Mouse (Mus musculus) left cerebral cortex, postnatal 14 days (tissue): ENCODE data around the gene Atad5. TPM values are rescaled to one million over a fixed set of nuclear protein-coding genes. Genes with fewer than 3 reads are reported as not detected.
"Not testable (repeated sequence)": the region's sequence is repeated elsewhere in the genome, so short reads cannot be mapped to it uniquely, and the experiment has no call there.

Experiments
- DNase-seq, 2 experiments: peaks; one replicate each; pipeline ENCODE4 v3.0.0; 2021 to 2022; ENCODE audit warnings: low spot score in 2 of 2, mixed read lengths in 1 of 2
- intact Hi-C: fragments of 180-260 bp; cut with DNase I; formaldehyde crosslinking; loops from one replicate; pipeline ENCODE4 v1.15.1; 2025
- total RNA-seq, 2 experiments: library from RNA; stranded (reverse); gene quantifications; 2 replicates each; pipeline ENCODE4 v1.2.3; 2021

Atad5 gene
- total RNA-seq, 2 experiments from 2014 or later = 3.0 to 3.9 TPM

- intact Hi-C loops = no loop called here
- no peak for DNase-seq
Observed at GRCm38 (mm10) chr11:80170351-80170750, 81.2 kb downstream of the Atad5 start.

- intact Hi-C loops = no loop called here
- no peak for DNase-seq
Observed at GRCm38 (mm10) chr11:80171884-80172283, 82.7 kb downstream of the Atad5 start.

- intact Hi-C loops = no loop called here
- no peak for DNase-seq
Observed at GRCm38 (mm10) chr11:80173963-80174670, 84.9 kb downstream of the Atad5 start.

- DNase-seq = peak in 1 of 2 experiments; percentile 25
- intact Hi-C loops = no loop called here
Observed at GRCm38 (mm10) chr11:80176911-80177895, 88.0 kb downstream of the Atad5 start.

- intact Hi-C loops = no loop called here
- no peak for DNase-seq
Observed at GRCm38 (mm10) chr11:80178316-80178715, 89.1 kb downstream of the Atad5 start.

GRCm38 (mm10) chr11:80181021-80181749 lies 92.0 kb downstream of the Atad5 start:
- intact Hi-C loops = no loop called here
- no peak for DNase-seq

GRCm38 (mm10) chr11:80183054-80183704 lies 94.0 kb downstream of the Atad5 start:
- DNase-seq, intact Hi-C loops: not testable (repeated sequence)

GRCm38 (mm10) chr11:80183705-80184255 lies 94.6 kb downstream of the Atad5 start, which contains the start of gene Rnf135:
Rnf135 (plus strand) TSS chr11:80183851.
- peak; percentile 79 to 80 for DNase-seq
- intact Hi-C loops = no loop called here

GRCm38 (mm10) chr11:80184531-80185071 lies 95.4 kb downstream of the Atad5 start:
- DNase-seq = no peak
- intact Hi-C loops = no loop called here

Other genes with a start within 250 kb of the Atad5 start
- gene Utp6, start 127.0 kb upstream of the Atad5 start, total RNA-seq = 10 to 100 TPM; 26.3 to 26.9 TPM
- 10 to 100 TPM; 28.7 to 33.2 TPM for gene Suz12, start 96.3 kb upstream of the Atad5 start, total RNA-seq
- 10 to 100 TPM; 13.6 to 14.1 TPM for gene Crlf3, start 8.4 kb upstream of the Atad5 start, total RNA-seq
- gene Tefm, start 52.8 kb downstream of the Atad5 start, total RNA-seq = 10 to 100 TPM in 1 of 2 experiments, 1 to 10 TPM in 1; 8.8 to 11.1 TPM
- gene Adap2, start 64.7 kb downstream of the Atad5 start, total RNA-seq = 10 to 100 TPM in 1 of 2 experiments, 1 to 10 TPM in 1; 8.3 to 10.2 TPM
- gene Rnf135, start 94.5 kb downstream of the Atad5 start, total RNA-seq = 1 to 10 TPM; 2.9 to 4.3 TPM
- gene Rhot1, start 119.6 kb downstream of the Atad5 start, total RNA-seq = 10 to 100 TPM; 69.9 to 72.3 TPM
- 10 to 100 TPM; 30.3 to 31.9 TPM for gene Rhbdl3, start 211.5 kb downstream of the Atad5 start, total RNA-seq